Mouse (Mus musculus) thymus, adult 2 months (tissue): Measurements from ENCODE around the gene Tha1.
A peak's percentile ranks its signal among the peaks of the same experiment; 100 is the strongest.

Experiments
- CTCF ChIP-seq: fragments of 200-500 bp; IDR thresholded peaks from 2 replicates; pipeline ENCODE4 v1.5.1; 2012; ENCODE audit warnings: mild to moderate bottlenecking, control low read depth, low read length, moderate library complexity, borderline replicate concordance; ENCODE audit not compliant: control insufficient read depth, poor library complexity, insufficient read depth; ENCODE audit errors: extremely low read depth
- POLR2A ChIP-seq: fragments of 200-500 bp; IDR thresholded peaks from 2 replicates; pipeline ENCODE4 v1.6.1; 2012; ENCODE audit warnings: mild to moderate bottlenecking, low read length, control low read depth, moderate library complexity; ENCODE audit not compliant: control insufficient read depth, poor library complexity, insufficient read depth; ENCODE audit errors: extremely low read depth

DNA sequence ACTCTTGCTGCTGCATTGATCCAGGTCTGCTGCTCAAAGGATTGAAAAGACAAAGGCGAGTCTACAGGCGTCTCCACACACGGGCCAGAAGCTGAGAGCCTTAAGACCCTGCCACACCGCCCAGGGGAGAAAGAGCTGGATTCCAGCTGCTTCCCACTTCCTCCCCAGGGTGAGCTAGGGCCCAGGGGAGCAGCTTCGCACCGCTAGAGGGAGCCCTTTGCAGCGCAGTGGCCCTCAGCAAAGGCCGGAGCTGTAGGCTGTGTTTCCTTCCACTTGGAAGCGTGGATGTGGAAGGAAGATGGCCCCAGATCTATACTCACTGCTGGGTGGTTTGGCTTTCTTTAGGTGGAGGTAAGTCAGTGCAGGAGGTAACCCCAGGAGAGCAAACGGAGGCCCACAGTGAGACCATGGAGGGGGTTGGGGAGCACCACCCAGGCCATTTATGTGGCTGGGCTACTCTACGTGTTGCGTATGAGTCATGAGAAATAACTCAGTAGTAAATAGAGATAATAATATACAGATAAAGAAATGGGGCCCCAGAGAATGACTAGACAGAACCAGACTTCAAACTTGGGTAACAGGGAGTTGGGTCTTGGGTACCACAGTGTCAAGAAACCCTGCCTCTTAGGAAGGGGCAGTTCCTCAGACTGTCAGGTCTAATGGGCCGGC lies 39.5 kb upstream of the Tha1 start:
- TF ChIP-seq CTCF (peak; percentile 99), POLR2A (0 out of 2 replicates have a peak, but pooled peaks have one; percentile 25)
